Mouse (Mus musculus) 3T3-L1 (cell line): ENCODE results near the gene 6030468B19Rik.

Experiments
- DNase-seq: peaks from one replicate; pipeline ENCODE4 v3.0.0-alpha.2; 2015; ENCODE audit warnings: low read depth, low spot score

The 6030468B19Rik gene

GRCm38 (mm10) chr11:117855360-117855759 is 57.9 kb downstream of the 6030468B19Rik start:
- DNase-seq: no peak

DNA sequence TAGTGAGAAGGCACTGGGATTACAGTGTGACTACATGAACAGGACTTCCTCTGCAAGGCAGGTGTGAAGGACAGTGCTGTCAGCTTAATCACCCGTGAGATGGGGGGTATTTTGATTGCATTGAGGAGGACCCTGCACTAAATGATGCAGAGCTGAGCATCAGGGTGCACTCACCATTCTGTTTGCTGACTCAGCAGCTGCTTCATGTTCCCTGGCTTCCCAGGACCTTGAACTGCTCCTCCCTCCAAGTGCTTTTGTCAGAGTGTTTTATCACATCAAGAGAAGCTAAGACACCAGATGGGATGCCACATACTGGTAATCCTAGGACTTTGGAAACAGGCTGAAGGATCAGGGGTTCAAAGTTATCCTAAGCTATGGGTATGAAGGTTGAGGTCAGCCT is 58.5 kb downstream of the 6030468B19Rik start:
- no peak for DNase-seq
